Mouse (Mus musculus) heart, embryonic 11.5 days (tissue): ENCODE results near the gene Atp6v0a1. TPM values are rescaled to one million over a fixed set of nuclear protein-coding genes. Genes with fewer than 3 reads are reported as not detected.

Source experiments
- ATAC-seq: fragments of 200-750 bp; cut with Nextera tagmentation; replicated peaks from 2 replicates; pipeline ENCODE4 v1.8.0; 2017; ENCODE audit warnings: moderate library complexity; ENCODE audit not compliant: insufficient number of reproducible peaks, low FRiP score, low TSS enrichment
- H3K27ac ChIP-seq: fragments of 300-500 bp; sonication (generic); 2 replicates; pipeline ENCODE4 v1.5.1; 2014; ENCODE audit warnings: mild to moderate bottlenecking, low read depth, low read length
- H3K27me3 ChIP-seq: fragments of 300-500 bp; sonication (generic); 2 replicates; pipeline ENCODE4 v1.6.1; 2014; ENCODE audit warnings: mild to moderate bottlenecking, low read length, mixed read lengths; ENCODE audit not compliant: control insufficient read depth, insufficient read depth
- H3K36me3 ChIP-seq: fragments of 300-500 bp; sonication (generic); 2 replicates; pipeline ENCODE4 v1.6.1; 2014; ENCODE audit warnings: mild to moderate bottlenecking, low read length, moderate library complexity, mixed read lengths; ENCODE audit not compliant: control insufficient read depth, insufficient read depth
- H3K4me1 ChIP-seq: fragments of 300-500 bp; sonication (generic); 2 replicates; pipeline ENCODE4 v1.6.1; 2014; ENCODE audit warnings: low read length; ENCODE audit not compliant: control insufficient read depth, insufficient read depth
- H3K4me2 ChIP-seq: fragments of 300-500 bp; sonication (generic); 2 replicates; pipeline ENCODE4 v1.6.1; 2014; ENCODE audit warnings: mild to moderate bottlenecking, moderate library complexity
- H3K4me3 ChIP-seq: fragments of 300-500 bp; sonication (generic); 2 replicates; pipeline ENCODE4 v1.5.1; 2014; ENCODE audit warnings: low read depth, low read length
- H3K9ac ChIP-seq: fragments of 300-500 bp; sonication (generic); 2 replicates; pipeline ENCODE4 v1.6.1; 2014; ENCODE audit warnings: mild to moderate bottlenecking, low read depth, low read length, moderate library complexity
- H3K9me3 ChIP-seq: fragments of 300-500 bp; sonication (generic); replicated peaks from 2 replicates; pipeline ENCODE4 v1.6.1; 2016; ENCODE audit warnings: low read length; ENCODE audit not compliant: control insufficient read depth
- WGBS: fragments of 180-500 bp; shearing (Covaris S2); extraction: QIAGEN DNeasy Blood & Tissue Kit; methylation state at CpG from one replicate; pipeline ENCODE4 v1.1.7; 2014; ENCODE audit not compliant: insufficient replicate concordance; 5-methylcytosine and 5-hydroxymethylcytosine counted together
- polyA plus RNA-seq: library from polyadenylated mRNA; unstranded; fragments of >200 nt; fragmentation: Nextera tagmentation; extraction: Ambion mirVana; gene quantifications from 2 replicates; pipeline ENCODE4 v1.2.1, GENCODE M21; 2014

Atp6v0a1 gene
- polyA plus RNA-seq, 1 experiment from 2014 or later = 57.1 TPM

DNA sequence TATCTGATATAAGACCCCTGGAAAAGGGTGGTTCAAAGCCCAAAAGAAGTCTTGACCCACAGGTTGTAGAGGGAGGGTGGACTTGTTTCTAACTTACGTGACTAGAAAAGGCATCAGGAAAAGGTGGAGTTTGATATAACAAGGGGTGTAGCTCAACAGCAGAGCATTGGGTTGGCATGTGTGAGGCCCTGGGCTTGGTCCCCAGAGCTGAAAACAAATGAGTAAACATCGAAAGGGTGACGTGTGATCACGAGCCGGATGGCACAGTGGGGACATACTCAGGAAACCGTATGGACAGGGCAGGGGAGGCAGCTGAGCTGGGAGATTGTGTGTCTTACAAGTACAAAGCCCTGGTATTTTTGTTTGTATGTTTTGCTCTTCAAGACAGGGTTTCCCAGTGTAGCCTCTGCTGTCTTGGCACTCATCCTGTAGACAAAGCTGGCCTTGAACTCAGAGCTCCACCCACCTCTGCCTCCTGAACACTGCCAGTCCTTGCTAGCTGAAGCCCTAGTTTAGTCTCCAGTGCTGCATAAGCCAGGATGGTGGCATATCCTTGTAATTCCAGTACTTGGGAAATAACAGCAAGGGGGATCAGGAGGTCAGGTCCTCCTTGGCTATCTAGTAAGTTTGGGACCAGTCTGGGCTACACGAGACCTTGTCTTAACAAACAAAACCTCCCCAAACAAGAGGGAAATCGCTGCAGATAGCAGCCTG lies 25.5 kb downstream of the Atp6v0a1 start:
- WGBS = 91% methylated on average over 8 of the region's 8 CpGs
- Histone ChIP-seq H3K9ac (no peak overlapping the region), H3K36me3 (peaks cover 25% of the 10 kb centered on the region), H3K4me1 (peaks cover 9% of the 10 kb centered on the region; the same call in 1 of the 2 replicates), H3K9me3 (no peaks in the 10 kb centered on the region), H3K4me3 (no peak overlapping the region), H3K4me2 (no peak overlapping the region), H3K27me3 (no peaks in the 10 kb centered on the region), H3K27ac (no peak overlapping the region)
- ATAC-seq = no peak

DNA sequence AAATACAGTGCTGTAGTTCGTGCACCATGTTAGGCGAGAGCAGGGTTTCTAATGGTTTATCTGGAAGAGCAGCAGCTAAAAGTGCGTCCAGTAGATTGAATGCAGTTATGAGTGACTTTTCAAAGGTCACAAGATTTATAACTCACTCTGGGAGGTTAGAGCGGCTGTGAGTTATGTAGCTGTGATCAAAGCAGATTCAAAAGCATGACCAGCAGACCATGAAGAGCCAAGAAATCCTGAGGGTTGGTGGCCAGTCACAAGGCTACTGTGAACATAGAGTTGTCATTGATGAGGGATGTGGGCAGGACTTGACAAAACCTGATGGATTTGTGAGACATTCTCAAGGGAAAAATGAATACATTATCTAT lies 26.1 kb downstream of the Atp6v0a1 start:
- H3K9ac ChIP-seq = no peak overlapping the region
- H3K27ac ChIP-seq = no peak overlapping the region
- WGBS = 89% methylated on average over 4 of the region's 4 CpGs
- no peak for ATAC-seq
- peaks cover 7% of the 10 kb centered on the region; the same call in 1 of the 2 replicates for H3K4me1 ChIP-seq
- no peaks in the 10 kb centered on the region for H3K9me3 ChIP-seq
- H3K36me3 ChIP-seq = peaks cover 30% of the 10 kb centered on the region
- no peak overlapping the region for H3K4me2 ChIP-seq
- H3K27me3 ChIP-seq = no peaks in the 10 kb centered on the region
- H3K4me3 ChIP-seq = no peak overlapping the region

DNA sequence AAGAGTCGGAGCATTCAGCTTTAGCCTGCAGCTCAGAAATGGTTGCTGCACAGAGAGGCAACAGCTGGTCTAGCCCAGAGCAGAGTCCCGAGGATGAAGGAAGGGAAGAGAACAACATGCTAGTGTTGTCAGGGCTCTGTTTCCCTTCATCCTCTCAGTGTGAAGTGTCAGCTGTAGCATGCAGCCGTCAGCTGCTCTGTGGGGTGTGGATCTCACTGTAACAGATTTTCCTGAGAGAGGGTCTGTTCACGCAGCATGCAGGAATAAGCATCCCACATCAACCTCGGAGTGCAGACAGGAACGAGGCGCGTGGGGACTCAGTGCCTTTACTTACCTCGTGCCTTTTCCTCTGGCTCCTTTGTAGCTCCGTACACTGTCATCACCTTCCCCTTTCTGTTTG lies 28.5 kb downstream of the Atp6v0a1 start:
- ATAC-seq = no peak
- Histone ChIP-seq H3K27me3 (no peaks in the 10 kb centered on the region), H3K36me3 (peaks cover 38% of the 10 kb centered on the region), H3K9ac (no peak overlapping the region), H3K4me2 (no peak overlapping the region), H3K9me3 (no peaks in the 10 kb centered on the region), H3K4me3 (no peak overlapping the region), H3K4me1 (no peaks in the 10 kb centered on the region), H3K27ac (no peak overlapping the region)
- WGBS = 73% methylated on average over 10 of the region's 10 CpGs

DNA sequence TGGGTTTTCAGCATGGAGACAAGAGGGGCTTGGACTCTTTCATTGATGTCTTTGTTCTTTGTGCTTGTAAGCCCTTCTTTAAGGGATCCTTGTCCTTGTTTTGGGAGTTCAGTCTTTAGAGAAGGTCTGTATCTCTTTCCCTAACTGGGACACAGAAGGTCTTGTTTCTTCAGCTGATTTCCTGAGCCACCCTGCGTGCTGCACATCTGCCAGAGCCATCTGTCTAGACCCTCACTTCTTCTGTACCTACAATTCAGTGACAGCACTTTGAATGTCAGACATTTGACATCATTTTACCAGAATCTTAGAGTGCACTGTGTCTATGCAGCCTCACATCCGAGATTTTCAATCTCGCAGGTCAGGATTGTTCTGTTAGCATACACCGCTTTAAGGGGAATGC lies 36.6 kb downstream of the Atp6v0a1 start:
- Histone ChIP-seq H3K4me2 (no peak overlapping the region), H3K27me3 (no peaks in the 10 kb centered on the region), H3K27ac (no peak overlapping the region), H3K36me3 (peaks cover 47% of the 10 kb centered on the region), H3K9ac (no peak overlapping the region), H3K4me3 (no peak overlapping the region), H3K9me3 (no peaks in the 10 kb centered on the region), H3K4me1 (peaks cover 5% of the 10 kb centered on the region; the same call in 1 of the 2 replicates)
- ATAC-seq = no peak
- 86% methylated on average over 4 of the region's 4 CpGs for WGBS

DNA sequence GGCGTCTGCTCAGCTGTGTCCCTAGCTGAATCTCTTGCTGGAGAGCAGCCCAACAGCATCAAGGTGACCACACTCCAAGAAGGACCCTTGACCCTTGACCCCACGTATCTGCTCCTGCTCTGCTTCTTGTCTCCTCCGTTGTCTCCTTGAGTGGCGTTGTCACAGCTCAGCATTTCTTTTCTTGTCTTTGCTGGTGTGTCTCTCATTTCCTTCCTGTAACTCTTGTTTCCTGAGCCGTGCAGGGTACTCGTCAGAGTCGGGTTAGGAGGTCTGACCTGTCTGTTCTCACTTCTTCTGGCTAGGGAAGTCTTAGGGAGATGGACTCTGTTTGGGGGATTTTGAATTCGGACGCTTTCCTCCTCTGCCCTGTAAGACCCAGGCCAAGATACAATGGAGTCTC lies 37.2 kb downstream of the Atp6v0a1 start:
- Histone ChIP-seq H3K9me3 (no peaks in the 10 kb centered on the region), H3K9ac (no peak overlapping the region), H3K36me3 (peaks cover 49% of the 10 kb centered on the region), H3K4me3 (no peak overlapping the region), H3K27me3 (no peaks in the 10 kb centered on the region), H3K27ac (no peak overlapping the region; the same call in 1 of the 2 replicates), H3K4me1 (peaks cover 5% of the 10 kb centered on the region; the same call in 1 of the 2 replicates), H3K4me2 (no peak overlapping the region)
- ATAC-seq = no peak
- WGBS = 42% methylated on average over 9 of the region's 9 CpGs

DNA sequence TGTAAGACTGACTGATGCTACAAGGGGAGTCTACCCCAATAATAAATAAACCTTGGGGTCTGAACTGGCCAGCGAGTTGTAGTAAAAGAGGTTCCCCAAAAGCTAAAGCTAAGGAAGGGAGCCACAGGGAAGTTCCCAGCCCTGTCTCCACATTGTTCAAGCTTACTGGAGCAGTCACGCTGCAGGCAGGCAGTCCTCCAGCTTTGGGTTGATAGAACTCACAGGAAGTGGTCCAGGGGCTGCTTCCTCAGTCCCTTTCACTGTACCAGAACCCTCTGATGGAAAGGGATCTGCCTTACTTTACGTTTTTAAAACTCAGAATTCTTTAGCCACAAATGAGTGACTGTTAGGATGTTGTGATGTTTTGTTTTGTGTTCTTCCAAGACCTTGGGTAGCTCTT lies 38.2 kb downstream of the Atp6v0a1 start:
- Histone ChIP-seq H3K27ac (no peak overlapping the region), H3K4me2 (no peak overlapping the region), H3K4me3 (no peak overlapping the region), H3K9ac (no peak overlapping the region), H3K9me3 (no peaks in the 10 kb centered on the region), H3K36me3 (peaks cover 47% of the 10 kb centered on the region), H3K27me3 (no peaks in the 10 kb centered on the region), H3K4me1 (peaks cover 5% of the 10 kb centered on the region; the same call in 1 of the 2 replicates)
- no peak for ATAC-seq
- WGBS = 71% methylated on average over 3 of the region's 3 CpGs

DNA sequence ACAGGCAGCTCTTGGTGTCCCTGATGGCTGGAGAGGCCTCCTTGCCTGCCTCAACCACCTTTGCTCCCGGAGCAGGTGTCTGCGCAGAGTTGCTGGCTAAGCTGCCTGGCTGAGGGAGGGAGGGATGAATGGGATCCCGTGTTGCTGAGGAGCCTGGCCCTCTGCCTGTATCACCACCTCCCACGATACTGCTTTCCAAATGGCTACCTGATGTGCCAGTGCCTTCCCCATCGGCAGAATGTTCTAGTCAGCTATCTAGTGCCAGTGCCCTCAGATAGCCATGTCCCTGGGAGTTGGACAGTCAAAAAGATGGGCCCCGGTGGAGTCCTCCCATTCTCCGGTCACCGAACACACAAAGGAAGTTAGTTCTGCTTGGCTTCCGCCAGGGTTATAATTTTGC lies 41.1 kb downstream of the Atp6v0a1 start:
- Histone ChIP-seq H3K36me3 (peaks cover 44% of the 10 kb centered on the region), H3K4me3 (no peak overlapping the region), H3K4me1 (peaks cover 8% of the 10 kb centered on the region; the same call in 1 of the 2 replicates), H3K27ac (no peak overlapping the region), H3K4me2 (no peak overlapping the region), H3K9me3 (no peaks in the 10 kb centered on the region), H3K27me3 (no peaks in the 10 kb centered on the region), H3K9ac (no peak overlapping the region)
- no peak for ATAC-seq
- 90% methylated on average over 9 of the region's 9 CpGs for WGBS

DNA sequence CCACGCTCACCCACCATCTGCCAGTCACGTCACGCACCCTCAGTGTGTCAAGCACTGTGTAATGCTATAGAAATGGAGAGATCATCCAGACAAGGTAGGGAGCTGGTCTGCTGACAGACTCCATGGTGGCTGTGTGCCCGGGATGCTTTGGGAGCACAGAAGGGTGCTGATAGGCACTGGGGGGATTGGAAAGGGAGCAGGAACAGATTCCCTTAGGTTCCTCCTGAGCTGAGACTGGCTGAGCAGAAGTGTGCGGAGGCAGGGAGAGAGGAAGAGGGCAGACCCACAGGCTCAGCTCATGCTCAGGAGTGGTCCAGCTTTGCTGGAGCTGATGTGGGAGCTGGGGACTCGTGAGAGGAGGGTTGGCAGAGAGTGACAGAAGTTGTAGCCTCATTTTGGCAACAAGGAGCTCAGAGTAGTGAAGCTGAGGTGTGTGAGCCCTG lies 41.8 kb downstream of the Atp6v0a1 start:
- Histone ChIP-seq H3K9me3 (no peaks in the 10 kb centered on the region), H3K4me2 (no peak overlapping the region), H3K4me1 (peaks cover 7% of the 10 kb centered on the region), H3K36me3 (peaks cover 37% of the 10 kb centered on the region), H3K27ac (no peak overlapping the region), H3K27me3 (no peaks in the 10 kb centered on the region), H3K4me3 (no peak overlapping the region), H3K9ac (no peak overlapping the region)
- 82% methylated on average over 6 of the region's 6 CpGs for WGBS
- no peak for ATAC-seq

DNA sequence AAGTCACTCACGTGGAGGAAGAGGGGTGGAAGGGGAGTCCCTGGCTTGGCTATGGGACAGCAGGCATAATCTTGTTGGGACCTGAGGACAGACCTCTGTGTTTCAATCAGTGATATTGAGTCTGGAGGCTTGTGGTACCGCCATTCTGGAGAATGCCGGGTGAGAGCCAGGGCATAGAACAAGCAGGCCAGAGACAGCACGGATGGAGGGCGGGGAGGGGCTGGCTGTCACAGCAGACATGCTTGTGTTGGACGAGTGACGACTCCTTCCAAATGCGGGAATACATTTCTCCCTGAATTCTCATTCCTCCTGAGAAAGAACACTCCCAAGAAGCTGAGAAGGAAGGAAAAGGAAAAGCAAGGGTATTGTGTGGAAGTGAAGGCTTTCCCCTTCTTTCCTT lies 42.4 kb downstream of the Atp6v0a1 start:
- H3K9me3 ChIP-seq = no peaks in the 10 kb centered on the region
- no peak overlapping the region for H3K9ac ChIP-seq
- peaks cover 9% of the 10 kb centered on the region for H3K4me1 ChIP-seq
- peaks cover 34% of the 10 kb centered on the region for H3K36me3 ChIP-seq
- H3K4me2 ChIP-seq = no peak overlapping the region
- 81% methylated on average over 8 of the region's 8 CpGs for WGBS
- H3K4me3 ChIP-seq = no peak overlapping the region
- no peak overlapping the region for H3K27ac ChIP-seq
- H3K27me3 ChIP-seq = no peaks in the 10 kb centered on the region
- no peak for ATAC-seq
